Mouse (Mus musculus): ENCODE measurements at regions not wholly inside any gene's neighbourhood (a gene's known extent, or its start where the extent isn't known, plus 50 kb on each side); places are given as distances from the start of the nearest gene placed in this dataset.
A peak's percentile ranks its signal among the peaks of the same experiment; 100 is the strongest.

- no peaks in the 10 kb centered on the region for H3K9me3 ChIP-seq (replicated peaks)
- H3K27me3 ChIP-seq (ENCODE audit: low read depth, poor library complexity, severe bottlenecking) = no peaks in the 10 kb centered on the region
- DNase-seq (ENCODE audit: low spot score) = no peak
- no peak overlapping the region for H3K27ac ChIP-seq
- H3K36me3 ChIP-seq = no peaks in the 10 kb centered on the region
- 82% methylated on average over 6 of the region's 6 CpGs for WGBS
- no peak overlapping the region for H3K4me3 ChIP-seq
- peaks cover under 1% of the 10 kb centered on the region; the same call in 1 of the 2 replicates for H3K4me1 ChIP-seq
These were observed 221.3 kb downstream of the Suds3 start for GRCm38 (mm10) chr5:116894575-116894974.

- Histone ChIP-seq H3K4me3 (no peak overlapping the region), H3K36me3 (no peaks in the 10 kb centered on the region), H3K4me1 (peaks cover 10% of the 10 kb centered on the region; the same call in 1 of the 2 replicates), H3K9me3 (replicated peaks) (no peaks in the 10 kb centered on the region), H3K27ac (no peak overlapping the region), H3K27me3 (ENCODE audit: low read depth, poor library complexity, severe bottlenecking) (no peaks in the 10 kb centered on the region)
- WGBS = 78% methylated on average over 13 of the region's 13 CpGs
- no peak for DNase-seq (ENCODE audit: low spot score)
These were observed 223.0 kb downstream of the Suds3 start for GRCm38 (mm10) chr5:116892877-116893276.

- Histone ChIP-seq H3K36me3 (no peaks in the 10 kb centered on the region), H3K9me3 (replicated peaks) (no peaks in the 10 kb centered on the region), H3K4me1 (peaks cover 10% of the 10 kb centered on the region; the same call in 1 of the 2 replicates), H3K4me3 (no peak overlapping the region), H3K27ac (no peak overlapping the region), H3K27me3 (ENCODE audit: low read depth, poor library complexity, severe bottlenecking) (no peaks in the 10 kb centered on the region)
- DNase-seq (ENCODE audit: low spot score) = no peak
- 61% methylated on average over 12 of the region's 12 CpGs for WGBS
These were observed 226.7 kb downstream of the Suds3 start for GRCm38 (mm10) chr5:116889224-116889623.

DNA sequence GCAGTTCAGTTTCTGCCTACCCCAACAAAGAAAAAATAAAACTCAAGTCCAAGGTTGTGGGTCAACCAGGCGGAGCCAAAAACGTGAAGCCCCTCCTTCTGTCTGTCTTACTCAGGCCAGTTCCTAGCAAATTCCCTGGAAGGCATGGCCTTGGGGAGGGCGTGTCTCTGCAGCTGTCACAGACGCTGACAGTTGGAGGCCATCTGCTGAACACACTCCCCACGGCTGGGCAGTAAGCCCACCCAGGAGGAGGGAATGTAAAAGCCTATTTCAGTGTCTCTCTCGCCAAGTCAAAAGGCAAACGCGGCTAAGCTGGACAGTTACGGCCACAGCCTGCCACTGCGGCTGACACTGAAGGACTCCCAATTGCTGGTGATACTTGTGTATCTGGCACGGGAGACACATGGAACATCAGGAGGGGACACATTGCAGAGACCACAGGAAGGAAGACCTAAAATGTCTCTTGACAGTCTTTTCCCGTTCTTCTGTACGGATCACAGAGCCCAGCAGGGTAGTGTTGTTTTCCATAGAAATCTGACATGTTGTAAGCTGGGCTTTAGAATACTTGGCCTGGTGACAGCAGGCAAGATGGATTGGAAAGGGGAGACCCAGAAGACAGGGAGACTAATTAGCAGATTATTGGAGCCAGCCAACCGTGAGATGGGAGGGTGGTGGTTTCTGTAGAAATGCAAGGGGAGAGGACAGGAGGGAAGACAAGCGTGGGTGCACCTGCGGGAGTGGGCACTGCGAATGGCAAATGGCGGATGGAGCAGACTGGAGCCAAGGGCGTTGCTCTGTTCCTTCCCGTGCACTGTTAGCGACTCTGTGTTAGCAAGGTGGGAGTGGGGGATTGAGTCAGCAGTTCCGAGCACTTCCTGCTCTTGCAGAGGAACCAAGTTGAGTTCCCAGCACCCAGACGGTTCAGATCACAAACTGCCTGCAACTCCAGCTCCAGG lies 229.5 kb downstream of the Suds3 start:
- 67% methylated on average over 23 of the region's 23 CpGs for WGBS
- DNase-seq (ENCODE audit: low spot score) = no peak
- Histone ChIP-seq H3K4me3 (no peak overlapping the region), H3K9me3 (replicated peaks) (no peaks in the 10 kb centered on the region), H3K36me3 (no peaks in the 10 kb centered on the region), H3K27ac (no peak overlapping the region), H3K27me3 (ENCODE audit: low read depth, poor library complexity, severe bottlenecking) (no peaks in the 10 kb centered on the region), H3K4me1 (peaks cover 10% of the 10 kb centered on the region; the same call in 1 of the 2 replicates)

GRCm38 (mm10) chr5:116879761-116880160 lies 236.2 kb downstream of the Suds3 start:
- H3K4me1 ChIP-seq = no peaks in the 10 kb centered on the region
- no peak overlapping the region for H3K27ac ChIP-seq
- 82% methylated on average over 2 of the region's 2 CpGs for WGBS
- no peaks in the 10 kb centered on the region for H3K36me3 ChIP-seq
- no peaks in the 10 kb centered on the region for H3K9me3 ChIP-seq (replicated peaks)
- DNase-seq (ENCODE audit: low spot score) = no peak
- H3K27me3 ChIP-seq (ENCODE audit: low read depth, poor library complexity, severe bottlenecking) = no peaks in the 10 kb centered on the region
- H3K4me3 ChIP-seq = no peak overlapping the region

GRCm38 (mm10) chr5:116874941-116875340 lies 241.0 kb downstream of the Suds3 start:
- no peak overlapping the region for H3K27ac ChIP-seq
- H3K4me1 ChIP-seq = no peaks in the 10 kb centered on the region
- no peak overlapping the region for H3K4me3 ChIP-seq
- no peaks in the 10 kb centered on the region for H3K36me3 ChIP-seq
- H3K27me3 ChIP-seq (ENCODE audit: low read depth, poor library complexity, severe bottlenecking) = no peaks in the 10 kb centered on the region
- no peak for DNase-seq (ENCODE audit: low spot score)
- 90% methylated on average over 2 of the region's 2 CpGs for WGBS
- H3K9me3 ChIP-seq (replicated peaks) = no peaks in the 10 kb centered on the region

- 85% methylated on average over 5 of the region's 5 CpGs for WGBS
- no peaks in the 10 kb centered on the region for H3K36me3 ChIP-seq
- no peaks in the 10 kb centered on the region for H3K4me1 ChIP-seq
- no peak overlapping the region for H3K27ac ChIP-seq
- H3K9me3 ChIP-seq (replicated peaks) = no peaks in the 10 kb centered on the region
- H3K4me3 ChIP-seq = no peak overlapping the region
- no peak for DNase-seq (ENCODE audit: low spot score)
- no peaks in the 10 kb centered on the region for H3K27me3 ChIP-seq (ENCODE audit: low read depth, poor library complexity, severe bottlenecking)
These were observed 247.8 kb downstream of the Suds3 start for GRCm38 (mm10) chr5:116868115-116868514.

- DNase-seq (ENCODE audit: low spot score) = no peak
- 88% methylated on average over 11 of the region's 11 CpGs for WGBS
- no peak overlapping the region for H3K27ac ChIP-seq
- H3K4me1 ChIP-seq = no peaks in the 10 kb centered on the region
- no peak overlapping the region for H3K4me3 ChIP-seq
- H3K36me3 ChIP-seq = no peaks in the 10 kb centered on the region
- H3K9me3 ChIP-seq (replicated peaks) = no peaks in the 10 kb centered on the region
- H3K27me3 ChIP-seq (ENCODE audit: low read depth, poor library complexity, severe bottlenecking) = no peaks in the 10 kb centered on the region
These were observed 251.6 kb downstream of the Suds3 start for GRCm38 (mm10) chr5:116864275-116864674.

GRCm38 (mm10) chr5:116852691-116853090 lies 261.1 kb upstream of the Srrm4 start:
- no peak overlapping the region for H3K27ac ChIP-seq
- H3K36me3 ChIP-seq = no peaks in the 10 kb centered on the region
- DNase-seq (ENCODE audit: low spot score) = no peak
- 90% methylated on average over 7 of the region's 7 CpGs for WGBS
- H3K9me3 ChIP-seq (replicated peaks) = no peaks in the 10 kb centered on the region
- H3K4me3 ChIP-seq = no peak overlapping the region
- no peaks in the 10 kb centered on the region for H3K27me3 ChIP-seq (ENCODE audit: low read depth, poor library complexity, severe bottlenecking)
- H3K4me1 ChIP-seq = no peaks in the 10 kb centered on the region

GRCm38 (mm10) chr5:116831874-116832273 lies 240.3 kb upstream of the Srrm4 start:
- Histone ChIP-seq H3K36me3 (no peaks in the 10 kb centered on the region), H3K4me1 (no peaks in the 10 kb centered on the region), H3K27ac (no peak overlapping the region), H3K4me3 (no peak overlapping the region), H3K27me3 (ENCODE audit: low read depth, poor library complexity, severe bottlenecking) (no peaks in the 10 kb centered on the region), H3K9me3 (replicated peaks) (no peaks in the 10 kb centered on the region)
- WGBS = 78% methylated on average over 3 of the region's 3 CpGs
- DNase-seq (ENCODE audit: low spot score) = no peak

GRCm38 (mm10) chr5:116829771-116830170 lies 238.2 kb upstream of the Srrm4 start:
- Histone ChIP-seq H3K4me3 (no peak overlapping the region), H3K9me3 (replicated peaks) (no peaks in the 10 kb centered on the region), H3K36me3 (no peaks in the 10 kb centered on the region), H3K27me3 (ENCODE audit: low read depth, poor library complexity, severe bottlenecking) (no peaks in the 10 kb centered on the region), H3K4me1 (no peaks in the 10 kb centered on the region), H3K27ac (no peak overlapping the region)
- DNase-seq (ENCODE audit: low spot score) = peak; percentile 69
- 13% methylated on average over 11 of the region's 11 CpGs for WGBS

GRCm38 (mm10) chr5:116823260-116823659 lies 231.6 kb upstream of the Srrm4 start:
- H3K36me3 ChIP-seq = no peaks in the 10 kb centered on the region
- 0 out of 2 replicates have a peak, but pooled peaks cover 3% of the 10 kb centered on the region for H3K27me3 ChIP-seq (ENCODE audit: low read depth, poor library complexity, severe bottlenecking)
- WGBS = 85% methylated on average over 3 of the region's 3 CpGs
- no peak overlapping the region for H3K4me3 ChIP-seq
- no peak overlapping the region for H3K27ac ChIP-seq
- H3K4me1 ChIP-seq = peaks cover 4% of the 10 kb centered on the region; the same call in 1 of the 2 replicates
- DNase-seq (ENCODE audit: low spot score) = no peak
- no peaks in the 10 kb centered on the region for H3K9me3 ChIP-seq (replicated peaks)

DNA sequence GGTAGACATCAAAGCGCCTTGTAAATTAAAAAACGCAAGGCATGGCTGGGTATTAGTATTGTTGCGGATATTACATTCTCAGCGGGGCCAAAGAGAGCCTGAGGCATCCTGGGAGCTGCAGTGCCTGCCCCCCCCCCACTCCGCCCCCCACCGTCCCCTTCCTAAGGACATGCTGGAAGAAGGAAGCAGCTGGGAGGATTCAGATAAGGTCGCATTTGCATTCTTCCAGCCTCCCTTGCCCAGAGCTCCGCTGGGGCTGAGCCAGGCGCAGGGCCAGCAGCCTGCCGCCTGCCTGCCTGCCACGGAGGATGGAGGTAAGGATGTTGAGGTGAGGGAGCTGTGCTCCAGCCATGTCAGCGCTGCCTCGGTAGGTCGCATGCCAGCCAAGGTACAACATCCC lies 230.5 kb upstream of the Srrm4 start:
- peaks cover 4% of the 10 kb centered on the region; the same call in 1 of the 2 replicates for H3K4me1 ChIP-seq
- 0 out of 2 replicates have a peak, but pooled peaks cover 3% of the 10 kb centered on the region for H3K27me3 ChIP-seq (ENCODE audit: low read depth, poor library complexity, severe bottlenecking)
- no peak overlapping the region for H3K27ac ChIP-seq
- 24% methylated on average over 14 of the region's 14 CpGs for WGBS
- no peaks in the 10 kb centered on the region for H3K9me3 ChIP-seq (replicated peaks)
- H3K36me3 ChIP-seq = no peaks in the 10 kb centered on the region
- H3K4me3 ChIP-seq = no peak overlapping the region
- no peak for DNase-seq (ENCODE audit: low spot score)
